Mouse (Mus musculus) limb, embryonic 10.5 days (tissue): ENCODE results near the gene Actr3. TPM values are rescaled to one million over a fixed set of nuclear protein-coding genes. Genes with fewer than 3 reads are reported as not detected.
"Not testable (repeated sequence)": the region's sequence is repeated elsewhere in the genome, so short reads cannot be mapped to it uniquely, and the experiment has no call there.

Experiments used
- DNase-seq: peaks from one replicate; pipeline ENCODE4 v3.0.0-alpha.2; 2017; ENCODE audit warnings: low spot score
- H3K27ac ChIP-seq: fragments of 300-500 bp; sonication (generic); 2 replicates; pipeline ENCODE4 v1.5.1; 2016; ENCODE audit warnings: mild to moderate bottlenecking
- H3K27me3 ChIP-seq: fragments of 300-500 bp; sonication (generic); 2 replicates; pipeline ENCODE4 v1.6.1; 2016; ENCODE audit warnings: low read depth, mild to moderate bottlenecking; ENCODE audit not compliant: poor library complexity, severe bottlenecking
- H3K36me3 ChIP-seq: fragments of 300-500 bp; sonication (generic); 2 replicates; pipeline ENCODE4 v1.6.1; 2016; ENCODE audit warnings: mild to moderate bottlenecking, moderate library complexity
- H3K4me1 ChIP-seq: fragments of 300-500 bp; sonication (generic); 2 replicates; pipeline ENCODE4 v1.6.1; 2016
- H3K4me3 ChIP-seq: fragments of 300-500 bp; sonication (generic); 2 replicates; pipeline ENCODE4 v1.5.1; 2016; ENCODE audit warnings: mild to moderate bottlenecking, moderate library complexity
- H3K9me3 ChIP-seq: fragments of 300-500 bp; sonication (generic); replicated peaks from 2 replicates; pipeline ENCODE4 v1.6.1; 2016; ENCODE audit warnings: mild to moderate bottlenecking
- WGBS: fragments of 180-500 bp; shearing (Covaris S2); methylation state at CpG from one replicate; pipeline ENCODE4 v1.1.7; 2016; 5-methylcytosine and 5-hydroxymethylcytosine counted together
- polyA plus RNA-seq: library from polyadenylated mRNA; unstranded; fragments of >200 nt; fragmentation: Nextera tagmentation; extraction: Ambion mirVana; gene quantifications from 2 replicates; pipeline ENCODE4 v1.2.1, GENCODE M21; 2016

Gene Actr3
- polyA plus RNA-seq, 1 experiment from 2014 or later: 231 TPM

DNA sequence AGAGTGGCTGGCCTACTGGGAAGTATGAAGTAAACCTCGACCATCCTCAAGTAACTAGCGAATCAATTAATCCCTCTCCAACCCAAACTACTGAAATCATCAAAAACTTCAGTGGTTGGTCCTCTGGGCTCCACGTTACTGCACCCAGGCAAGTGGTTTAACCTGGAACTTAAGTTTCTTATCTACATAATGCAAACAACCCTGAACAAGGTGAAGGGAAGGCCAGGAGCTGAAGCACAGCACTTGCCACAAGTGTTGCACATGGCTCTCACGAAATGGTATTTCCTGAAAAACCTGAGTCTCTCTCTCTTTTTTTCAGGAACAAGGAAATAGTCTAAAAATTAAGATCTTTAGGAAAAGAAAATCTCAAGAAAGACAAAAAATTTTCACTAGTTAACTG, 4.2 kb downstream of the Actr3 start:
- peaks cover 27% of the 10 kb centered on the region for H3K4me1 ChIP-seq
- WGBS: 87% methylated on average over 4 of the region's 4 CpGs
- DNase-seq: no peak
- H3K27me3 ChIP-seq: no peaks in the 10 kb centered on the region
- H3K9me3 ChIP-seq: no peaks in the 10 kb centered on the region
- no peak overlapping the region for H3K27ac ChIP-seq
- no peaks in the 10 kb centered on the region for H3K36me3 ChIP-seq
- no peak overlapping the region for H3K4me3 ChIP-seq

DNA sequence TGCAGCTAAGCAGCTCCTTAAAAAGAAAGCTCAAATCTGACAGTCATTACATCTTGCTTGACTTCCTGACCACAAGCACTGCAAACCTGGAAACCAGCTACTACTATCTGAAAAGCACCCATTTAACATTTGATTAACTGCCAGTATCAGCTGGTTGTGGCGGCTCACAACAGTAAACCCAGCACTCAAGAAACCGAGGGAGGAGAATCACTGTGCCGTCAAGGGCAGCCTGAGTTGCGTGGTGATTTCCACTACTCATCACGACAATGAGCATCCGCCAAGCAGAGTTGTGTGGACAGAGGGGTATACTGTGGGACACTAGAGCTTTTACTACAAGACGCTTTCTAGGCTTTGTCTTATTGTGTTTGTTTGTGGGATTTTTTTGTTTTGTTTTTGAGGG, 4.8 kb downstream of the Actr3 start:
- DNase-seq: no peak
- WGBS: 74% methylated on average over 7 of the region's 7 CpGs
- H3K36me3 ChIP-seq: no peaks in the 10 kb centered on the region

DNA sequence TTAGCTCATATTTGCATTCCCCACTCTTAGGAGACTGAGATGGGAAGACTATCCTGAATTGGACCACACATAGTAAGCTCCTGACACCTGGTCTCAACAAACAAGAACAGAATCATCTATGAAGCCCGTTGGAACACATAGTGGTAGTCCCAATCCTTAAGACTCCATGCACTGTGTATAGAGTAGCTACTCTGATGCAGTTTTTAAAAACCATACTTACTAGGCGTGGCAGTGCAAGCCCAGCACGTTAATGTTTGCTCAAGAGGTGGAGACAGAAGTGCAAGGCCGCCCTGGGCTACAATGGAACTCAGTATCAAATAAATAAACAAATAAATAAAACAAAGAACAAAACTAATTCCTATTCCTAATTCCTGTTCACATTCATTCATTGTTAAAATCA, 5.5 kb downstream of the Actr3 start:
- Histone ChIP-seq H3K9me3 (no peaks in the 10 kb centered on the region), H3K36me3 (no peaks in the 10 kb centered on the region), H3K27me3 (no peaks in the 10 kb centered on the region), H3K27ac (no peak overlapping the region), H3K4me1 (peaks cover 24% of the 10 kb centered on the region), H3K4me3 (no peak overlapping the region)
- DNase-seq: no peak
- 90% methylated on average over 4 of the region's 4 CpGs for WGBS

More for the DNA sequence above, 4.8 kb downstream of the Actr3 start:
- no peak overlapping the region for H3K27ac ChIP-seq
- H3K9me3 ChIP-seq: no peaks in the 10 kb centered on the region
- H3K4me1 ChIP-seq: peaks cover 24% of the 10 kb centered on the region
- no peaks in the 10 kb centered on the region for H3K27me3 ChIP-seq
- no peak overlapping the region for H3K4me3 ChIP-seq

DNA sequence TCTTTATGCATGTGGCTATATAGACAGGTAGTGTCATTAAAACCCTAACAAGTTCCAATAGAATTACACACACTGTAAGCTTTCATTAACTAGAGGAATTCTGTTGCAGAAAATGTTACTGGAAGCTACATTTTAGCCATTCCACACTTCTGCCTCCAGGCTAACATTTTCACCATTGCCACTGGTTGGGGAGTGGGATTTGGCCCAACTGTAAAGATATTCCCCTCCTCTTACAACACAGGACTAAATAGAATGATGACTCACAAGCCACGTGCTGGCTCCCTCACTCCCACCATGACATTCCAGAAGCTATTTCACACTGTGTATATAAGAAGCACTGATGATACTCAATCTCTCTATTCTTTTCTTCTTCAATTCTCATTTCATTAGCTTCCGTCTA, 7.2 kb downstream of the Actr3 start:
- Histone ChIP-seq H3K4me1 (peaks cover 16% of the 10 kb centered on the region), H3K9me3 (no peaks in the 10 kb centered on the region), H3K27me3 (no peaks in the 10 kb centered on the region), H3K27ac (no peak overlapping the region), H3K4me3 (no peak overlapping the region), H3K36me3 (no peaks in the 10 kb centered on the region)
- 70% methylated on average over 2 of the region's 2 CpGs for whole genome bisulfite sequencing
- no peak for DNase-seq

DNA sequence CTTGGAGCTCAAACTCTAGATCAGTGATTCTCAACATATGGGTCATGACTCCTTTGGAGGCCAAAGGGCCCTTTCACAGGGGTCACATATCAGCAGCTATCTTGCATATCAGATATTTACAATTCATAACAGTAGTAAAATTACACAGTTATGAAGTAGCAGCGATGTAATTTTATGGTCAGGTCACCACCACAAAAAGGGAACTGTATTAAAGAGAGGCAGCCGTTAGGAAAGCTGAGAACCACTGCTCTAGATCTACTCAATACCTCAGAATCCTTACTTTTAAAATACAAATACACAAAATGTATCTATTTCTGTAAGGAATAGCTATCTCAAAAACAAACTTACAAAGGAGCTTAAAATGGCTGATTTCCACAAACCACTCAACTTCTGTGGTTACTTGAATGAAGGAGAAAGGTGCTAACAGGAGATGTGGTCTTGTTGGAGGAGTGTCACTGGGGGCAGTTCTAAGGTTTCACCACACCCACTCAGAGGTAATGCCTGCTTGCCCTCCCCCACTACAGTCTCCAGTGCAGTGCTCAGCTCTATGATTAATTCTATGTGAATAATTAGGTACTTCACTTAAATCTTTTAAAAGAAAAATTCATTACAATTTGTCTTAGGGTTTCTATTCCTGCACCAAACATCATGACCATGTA, 9.0 kb downstream of the Actr3 start:
- no peak overlapping the region for H3K4me3 ChIP-seq
- peaks cover 7% of the 10 kb centered on the region for H3K4me1 ChIP-seq
- no peak overlapping the region for H3K27ac ChIP-seq
- H3K36me3 ChIP-seq: no peaks in the 10 kb centered on the region
- no peaks in the 10 kb centered on the region for H3K9me3 ChIP-seq
- no peaks in the 10 kb centered on the region for H3K27me3 ChIP-seq
- DNase-seq: no peak
- 91% methylated on average over 2 of the region's 2 CpGs for WGBS

DNA sequence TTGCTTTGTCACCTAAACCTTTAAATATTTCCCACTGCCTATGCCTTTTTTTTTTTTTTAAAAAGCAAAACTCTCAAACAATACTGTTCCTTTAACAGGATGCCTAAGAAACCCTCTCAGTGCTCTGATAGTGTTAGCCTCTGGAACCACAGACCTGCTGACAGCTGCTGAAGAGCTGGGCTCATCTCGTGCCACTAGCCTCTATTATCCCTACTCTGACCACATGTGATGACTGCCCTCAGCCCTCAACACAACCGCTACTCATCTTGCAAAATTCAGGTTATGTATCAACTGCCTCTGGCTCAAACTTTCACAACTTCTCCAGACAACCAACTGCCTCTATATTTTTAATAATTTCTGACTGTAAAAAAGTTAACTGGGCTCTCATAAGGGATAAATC, 15.6 kb downstream of the Actr3 start:
- Histone ChIP-seq H3K36me3 (peaks cover 23% of the 10 kb centered on the region), H3K27ac (no peak overlapping the region), H3K4me1 (no peaks in the 10 kb centered on the region), H3K4me3 (no peak overlapping the region), H3K9me3 (no peaks in the 10 kb centered on the region), H3K27me3 (no peaks in the 10 kb centered on the region)
- no peak for DNase-seq
- 80% methylated on average over 2 of the region's 2 CpGs for WGBS

DNA sequence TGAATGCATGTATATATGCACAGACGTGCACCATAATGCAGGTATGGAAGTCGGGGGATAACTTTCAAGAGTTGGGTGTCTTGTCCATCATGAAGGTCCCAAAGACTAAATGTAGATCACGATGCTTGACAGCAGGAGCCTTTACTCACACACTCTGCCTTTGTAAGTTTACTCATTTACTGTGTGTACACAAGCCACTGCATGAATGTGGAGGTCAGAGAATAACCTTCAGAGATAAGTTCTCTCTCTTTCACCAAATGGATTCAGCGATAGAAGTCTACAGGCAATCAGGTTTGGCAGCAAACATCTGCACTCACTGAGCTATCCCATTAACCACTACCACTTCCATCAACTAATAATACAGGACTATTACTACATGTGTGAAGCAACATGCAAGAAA, 16.8 kb downstream of the Actr3 start:
- no peak overlapping the region for H3K27ac ChIP-seq
- no peaks in the 10 kb centered on the region for H3K27me3 ChIP-seq
- H3K36me3 ChIP-seq: peaks cover 33% of the 10 kb centered on the region
- no peaks in the 10 kb centered on the region for H3K9me3 ChIP-seq
- no peaks in the 10 kb centered on the region for H3K4me1 ChIP-seq
- DNase-seq: no peak
- 95% methylated on average over 4 of the region's 4 CpGs for WGBS
- H3K4me3 ChIP-seq: no peak overlapping the region

DNA sequence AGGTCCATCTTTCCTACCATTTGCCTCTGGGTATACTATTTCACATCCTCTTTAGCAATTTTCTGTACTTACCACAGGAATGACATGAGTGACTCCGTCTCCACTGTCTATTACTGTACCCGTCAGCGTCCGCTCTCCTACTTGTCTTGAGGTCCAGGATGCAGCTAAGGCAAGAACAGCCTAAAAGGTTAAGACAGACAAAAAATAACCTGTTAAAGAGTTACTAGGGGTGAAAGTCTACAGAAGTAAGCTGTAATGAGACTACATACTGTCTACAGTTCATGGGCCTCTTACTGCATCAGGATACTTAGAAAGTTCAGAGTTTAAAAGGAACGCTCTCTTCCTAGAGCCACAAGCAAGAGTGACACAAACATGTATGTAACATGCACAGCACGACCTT, 28.3 kb downstream of the Actr3 start:
- no peak for DNase-seq
- Histone ChIP-seq H3K27ac (no peak overlapping the region), H3K36me3 (peaks cover 81% of the 10 kb centered on the region), H3K4me3 (no peak overlapping the region), H3K4me1 (no peaks in the 10 kb centered on the region), H3K9me3 (no peaks in the 10 kb centered on the region), H3K27me3 (no peaks in the 10 kb centered on the region)
- WGBS: 95% methylated on average over 6 of the region's 6 CpGs

DNA sequence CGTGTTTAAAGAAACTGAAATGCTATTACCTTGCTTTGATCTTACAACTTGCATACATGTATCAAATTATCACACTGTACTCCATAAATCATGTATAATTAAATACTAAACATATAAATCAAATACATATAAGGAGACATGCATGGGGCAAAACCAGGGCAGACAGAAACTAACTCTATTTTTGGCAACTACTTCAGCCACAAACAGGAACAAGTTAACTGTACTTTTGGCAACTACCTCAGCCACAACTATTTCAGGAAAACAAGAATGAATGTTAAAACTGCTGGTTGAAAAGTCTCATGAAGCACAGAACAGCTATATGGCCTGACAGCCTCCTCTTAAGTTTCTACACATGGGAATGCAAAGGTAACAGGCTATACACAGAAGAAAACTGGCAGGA, 40.1 kb downstream of the Actr3 start:
- Histone ChIP-seq H3K27me3 (no peaks in the 10 kb centered on the region), H3K36me3 (peaks cover 77% of the 10 kb centered on the region), H3K27ac (no peak overlapping the region), H3K9me3 (no peaks in the 10 kb centered on the region), H3K4me3 (no peak overlapping the region), H3K4me1 (no peaks in the 10 kb centered on the region)
- WGBS: 97% methylated on average over 1 of the region's 1 CpGs
- DNase-seq: no peak

DNA sequence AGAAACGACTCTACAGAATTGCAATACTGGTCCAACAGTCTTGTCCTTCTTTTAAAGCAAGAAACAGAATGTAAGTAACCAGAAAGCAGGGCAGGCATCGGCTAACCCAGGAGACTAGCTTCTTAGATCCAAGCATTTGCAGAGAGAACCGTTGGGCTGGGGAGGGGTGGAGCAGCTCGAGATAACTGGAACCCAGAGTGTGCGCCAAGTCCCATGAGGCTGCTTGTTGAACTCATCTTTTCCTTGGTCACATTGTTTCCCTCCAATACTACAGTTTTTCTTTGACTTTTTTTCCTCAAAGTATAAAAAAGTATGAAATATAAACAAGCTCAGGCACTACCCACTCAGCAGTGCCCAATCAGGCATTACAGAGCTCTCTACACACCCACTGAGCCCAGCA, 42.2 kb downstream of the Actr3 start:
- not testable (repeated sequence) for H3K9me3 ChIP-seq, H3K27ac ChIP-seq, H3K27me3 ChIP-seq, DNase-seq, H3K4me3 ChIP-seq, H3K4me1 ChIP-seq
- WGBS: 93% methylated on average over 5 of the region's 5 CpGs
- H3K36me3 ChIP-seq: peaks cover 59% of the 10 kb centered on the region

DNA sequence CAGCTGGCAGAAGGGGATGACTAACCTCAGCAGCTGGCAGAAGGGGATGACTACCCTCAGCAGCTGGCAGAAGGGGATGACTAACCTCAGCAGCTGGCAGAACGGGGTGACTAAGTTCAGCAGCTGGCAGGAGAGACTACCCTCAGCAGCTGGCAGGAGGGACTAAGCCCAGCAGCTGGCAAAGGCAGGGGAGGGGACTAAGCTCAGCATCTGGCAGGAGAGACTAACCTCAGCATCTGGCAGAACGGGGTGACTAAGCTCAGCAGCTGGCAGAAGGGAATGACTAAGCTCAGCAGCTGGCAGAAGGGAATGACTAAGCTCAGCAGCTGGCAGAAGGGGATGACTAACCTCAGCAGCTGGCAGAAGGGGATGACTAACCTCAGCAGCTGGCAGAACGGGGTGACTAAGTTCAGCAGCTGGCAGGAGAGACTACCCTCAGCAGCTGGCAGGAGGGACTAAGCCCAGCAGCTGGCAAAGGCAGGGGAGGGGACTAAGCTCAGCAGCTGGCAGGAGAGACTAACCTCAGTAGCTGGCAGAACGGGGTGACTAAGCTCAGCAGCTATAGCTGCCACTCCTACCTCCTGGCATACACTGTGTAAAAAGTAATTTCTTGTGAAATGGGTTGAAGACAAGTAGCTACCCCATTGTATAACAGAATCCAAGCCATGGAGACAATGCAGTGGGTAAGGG, 45.3 kb downstream of the Actr3 start:
- 91% methylated on average over 4 of the region's 4 CpGs for WGBS
- H3K36me3 ChIP-seq: peaks cover 28% of the 10 kb centered on the region
- not testable (repeated sequence) for DNase-seq, H3K4me1 ChIP-seq, H3K9me3 ChIP-seq, H3K27ac ChIP-seq, H3K4me3 ChIP-seq, H3K27me3 ChIP-seq

DNA sequence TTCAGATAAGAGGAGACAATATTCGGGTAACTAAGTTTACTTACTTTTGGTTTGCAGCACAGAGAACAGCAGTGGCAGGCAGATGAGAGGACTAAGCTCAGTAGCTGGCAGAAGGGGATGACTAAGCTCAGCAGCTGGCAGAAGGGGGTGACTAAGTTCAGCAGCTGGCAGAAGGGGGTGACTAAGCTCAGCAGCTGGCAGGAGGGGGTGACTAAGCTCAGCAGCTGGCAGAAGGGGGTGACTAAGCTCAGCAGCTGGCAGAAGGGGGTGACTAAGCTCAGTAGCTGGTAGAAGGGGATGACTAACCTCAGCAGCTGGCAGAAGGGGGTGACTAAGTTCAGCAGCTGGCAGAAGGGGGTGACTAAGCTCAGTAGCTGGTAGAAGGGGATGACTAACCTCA, 45.9 kb downstream of the Actr3 start:
- H3K4me3 ChIP-seq, H3K27me3 ChIP-seq, H3K27ac ChIP-seq, DNase-seq, H3K9me3 ChIP-seq, H3K4me1 ChIP-seq: not testable (repeated sequence)
- peaks cover 24% of the 10 kb centered on the region for H3K36me3 ChIP-seq
- WGBS: 91% methylated on average over 1 of the region's 1 CpGs

DNA sequence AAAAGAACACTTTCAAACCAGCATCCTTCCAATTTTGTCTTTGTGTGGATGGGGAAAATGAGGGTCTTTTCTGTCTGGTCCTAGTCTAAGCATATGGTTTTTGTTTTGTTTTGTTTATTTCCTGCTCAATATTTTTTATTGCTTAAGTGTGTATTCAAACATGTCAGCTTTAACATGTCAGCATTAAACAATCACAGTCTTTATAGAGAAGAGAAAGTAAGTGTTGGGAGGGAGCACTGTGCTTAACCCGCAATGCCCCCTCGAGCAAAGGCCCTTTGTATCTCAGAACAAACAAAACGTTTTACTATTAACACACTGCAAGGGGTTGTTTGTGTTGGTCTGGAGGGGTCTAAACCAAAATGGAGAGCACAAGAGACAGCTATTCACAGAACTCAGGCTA, 47.2 kb downstream of the Actr3 start:
- no peaks in the 10 kb centered on the region for H3K27me3 ChIP-seq
- no peaks in the 10 kb centered on the region for H3K9me3 ChIP-seq
- H3K27ac ChIP-seq: no peak overlapping the region
- H3K36me3 ChIP-seq: peaks cover 17% of the 10 kb centered on the region
- DNase-seq: no peak
- WGBS: 57% methylated on average over 3 of the region's 3 CpGs
- no peak overlapping the region for H3K4me3 ChIP-seq
- 0 out of 2 replicates have a peak, but pooled peaks cover 9% of the 10 kb centered on the region for H3K4me1 ChIP-seq
